Mouse (Mus musculus): ENCODE data around the gene Mag.
"Not testable (repeated sequence)": the region's sequence is repeated elsewhere in the genome, so short reads cannot be mapped to it uniquely, and the experiment has no call there.

Mag gene

GRCm38 (mm10) chr7:30940070-30940469, 25.4 kb upstream of the Mag start:
- DNase-seq (ENCODE audit: low spot score) = not testable (repeated sequence)

- DNase-seq (ENCODE audit: low spot score) = not testable (repeated sequence)
Measured at GRCm38 (mm10) chr7:30935422-30936099, 20.9 kb upstream of the Mag start.

GRCm38 (mm10) chr7:30924581-30924980, 9.9 kb upstream of the Mag start, which contains the start of gene Hamp2:
Hamp2 (minus strand) TSS chr7:30924681.
- not testable (repeated sequence) for DNase-seq (ENCODE audit: low spot score)

- DNase-seq (ENCODE audit: low spot score) = no peak
Measured at GRCm38 (mm10) chr7:30924071-30924470, 9.4 kb upstream of the Mag start.

- not testable (repeated sequence) for DNase-seq (ENCODE audit: low spot score)
Measured at GRCm38 (mm10) chr7:30922490-30922889, 7.8 kb upstream of the Mag start.

GRCm38 (mm10) chr7:30920217-30920616, 5.5 kb upstream of the Mag start:
- no peak for DNase-seq (ENCODE audit: low spot score)

GRCm38 (mm10) chr7:30917219-30917618, 2.5 kb upstream of the Mag start:
- DNase-seq (ENCODE audit: low spot score) = no peak

- DNase-seq (ENCODE audit: low spot score) = no peak
Measured at GRCm38 (mm10) chr7:30916713-30917112, 2.0 kb upstream of the Mag start.

- no peak for DNase-seq (ENCODE audit: low spot score)
Measured at GRCm38 (mm10) chr7:30909773-30910172, 4.9 kb downstream of the Mag start.

GRCm38 (mm10) chr7:30908992-30909431, 5.7 kb downstream of the Mag start:
- DNase-seq (ENCODE audit: low spot score) = no peak

GRCm38 (mm10) chr7:30908277-30908991, 6.2 kb downstream of the Mag start:
- no peak for DNase-seq (ENCODE audit: low spot score)

- no peak for DNase-seq (ENCODE audit: low spot score)
Measured at GRCm38 (mm10) chr7:30904042-30904441, 10.6 kb downstream of the Mag start.

GRCm38 (mm10) chr7:30895217-30895616, 19.5 kb downstream of the Mag start:
- DNase-seq (ENCODE audit: low spot score) = no peak

- no peak for DNase-seq (ENCODE audit: low spot score)
Measured at GRCm38 (mm10) chr7:30892515-30892914, 22.2 kb downstream of the Mag start.

- DNase-seq (ENCODE audit: low spot score) = no peak
Measured at GRCm38 (mm10) chr7:30891746-30892145, 22.9 kb downstream of the Mag start.

- no peak for DNase-seq (ENCODE audit: low spot score)
Measured at GRCm38 (mm10) chr7:30890681-30891080, 24.0 kb downstream of the Mag start.

GRCm38 (mm10) chr7:30888786-30889185, 25.9 kb downstream of the Mag start:
- DNase-seq (ENCODE audit: low spot score) = no peak

- DNase-seq (ENCODE audit: low spot score) = no peak
Measured at GRCm38 (mm10) chr7:30887568-30888188, 27.0 kb downstream of the Mag start.

- DNase-seq (ENCODE audit: low spot score) = no peak
Measured at GRCm38 (mm10) chr7:30886852-30887251, 27.8 kb downstream of the Mag start.

- DNase-seq (ENCODE audit: low spot score) = no peak
Measured at GRCm38 (mm10) chr7:30884047-30884446, 30.6 kb downstream of the Mag start.

- DNase-seq (ENCODE audit: low spot score) = no peak
Measured at GRCm38 (mm10) chr7:30881367-30881766, 33.3 kb downstream of the Mag start.

- no peak for DNase-seq (ENCODE audit: low spot score)
Measured at GRCm38 (mm10) chr7:30880176-30880575, 34.5 kb downstream of the Mag start, which contains the start of gene Cd22. Cd22 (minus strand) TSS chr7:30880342.

GRCm38 (mm10) chr7:30878950-30879349, 35.7 kb downstream of the Mag start:
- DNase-seq (ENCODE audit: low spot score) = no peak
